Mouse (Mus musculus): ENCODE results near the gene Krt80. TPM values are rescaled to one million over a fixed set of nuclear protein-coding genes. Genes with fewer than 3 reads are reported as not detected.

The Krt80 gene
- polyA plus RNA-seq, 1 experiment from 2014 or later: 0.38 TPM

GRCm38 (mm10) chr15:101396466-101396865 is 26.5 kb upstream of the Krt80 start:
- no peaks in the 10 kb centered on the region for H3K4me1 ChIP-seq (ENCODE audit: control insufficient read depth, insufficient read depth, low read depth, low read length)
- no peak overlapping the region for H3K4me3 ChIP-seq (ENCODE audit: low read length)
- H3K9me3 ChIP-seq (ENCODE audit: control insufficient read depth, low read length): no peaks in the 10 kb centered on the region
- 61% methylated on average over 7 of the region's 7 CpGs for WGBS
- no peak overlapping the region for H3K4me2 ChIP-seq (ENCODE audit: low read length)
- ATAC-seq: no peak
- no peaks in the 10 kb centered on the region for H3K27me3 ChIP-seq (replicated peaks; ENCODE audit: control insufficient read depth, insufficient read depth, low read length)
- H3K27ac ChIP-seq (ENCODE audit: low read depth, low read length): no peak overlapping the region
- H3K36me3 ChIP-seq (ENCODE audit: control insufficient read depth, insufficient read depth, low read length): no peaks in the 10 kb centered on the region
- H3K9ac ChIP-seq (ENCODE audit: low read depth, low read length): no peak overlapping the region

GRCm38 (mm10) chr15:101394908-101395307 is 24.9 kb upstream of the Krt80 start:
- 57% methylated on average over 7 of the region's 7 CpGs for WGBS
- Histone ChIP-seq H3K9ac (ENCODE audit: low read depth, low read length) (no peak overlapping the region), H3K4me3 (ENCODE audit: low read length) (no peak overlapping the region), H3K4me2 (ENCODE audit: low read length) (no peak overlapping the region), H3K27ac (ENCODE audit: low read depth, low read length) (no peak overlapping the region), H3K27me3 (replicated peaks; ENCODE audit: control insufficient read depth, insufficient read depth, low read length) (no peaks in the 10 kb centered on the region), H3K36me3 (ENCODE audit: control insufficient read depth, insufficient read depth, low read length) (no peaks in the 10 kb centered on the region), H3K4me1 (ENCODE audit: control insufficient read depth, insufficient read depth, low read depth, low read length) (no peaks in the 10 kb centered on the region), H3K9me3 (ENCODE audit: control insufficient read depth, low read length) (no peaks in the 10 kb centered on the region)
- no peak for ATAC-seq

- WGBS: 77% methylated on average over 5 of the region's 5 CpGs
Measured at GRCm38 (mm10) chr15:101392251-101392650, 22.3 kb upstream of the Krt80 start.

GRCm38 (mm10) chr15:101390203-101390602 is 20.2 kb upstream of the Krt80 start:
- Histone ChIP-seq H3K36me3 (ENCODE audit: control insufficient read depth, insufficient read depth, low read length) (no peaks in the 10 kb centered on the region), H3K4me3 (ENCODE audit: low read length) (no peak overlapping the region), H3K4me1 (ENCODE audit: control insufficient read depth, insufficient read depth, low read depth, low read length) (no peaks in the 10 kb centered on the region), H3K27me3 (replicated peaks; ENCODE audit: control insufficient read depth, insufficient read depth, low read length) (no peaks in the 10 kb centered on the region), H3K4me2 (ENCODE audit: low read length) (no peak overlapping the region), H3K27ac (ENCODE audit: low read depth, low read length) (no peak overlapping the region), H3K9ac (ENCODE audit: low read depth, low read length) (no peak overlapping the region), H3K9me3 (ENCODE audit: control insufficient read depth, low read length) (no peaks in the 10 kb centered on the region)
- 90% methylated on average over 5 of the region's 5 CpGs for WGBS
- no peak for ATAC-seq

More at GRCm38 (mm10) chr15:101392251-101392650, 22.3 kb upstream of the Krt80 start:
- no peak for ATAC-seq
- H3K36me3 ChIP-seq (ENCODE audit: control insufficient read depth, insufficient read depth, low read length): no peaks in the 10 kb centered on the region
- no peaks in the 10 kb centered on the region for H3K9me3 ChIP-seq (ENCODE audit: control insufficient read depth, low read length)
- no peaks in the 10 kb centered on the region for H3K4me1 ChIP-seq (ENCODE audit: control insufficient read depth, insufficient read depth, low read depth, low read length)
- H3K27me3 ChIP-seq (replicated peaks; ENCODE audit: control insufficient read depth, insufficient read depth, low read length): no peaks in the 10 kb centered on the region
- H3K4me2 ChIP-seq (ENCODE audit: low read length): no peak overlapping the region
- H3K4me3 ChIP-seq (ENCODE audit: low read length): no peak overlapping the region
- H3K9ac ChIP-seq (ENCODE audit: low read depth, low read length): no peak overlapping the region
- no peak overlapping the region for H3K27ac ChIP-seq (ENCODE audit: low read depth, low read length)

- 69% methylated on average over 4 of the region's 5 CpGs for WGBS
- ATAC-seq: no peak
- Histone ChIP-seq H3K4me2 (ENCODE audit: low read length) (no peak overlapping the region), H3K9ac (ENCODE audit: low read depth, low read length) (no peak overlapping the region), H3K4me3 (ENCODE audit: low read length) (no peak overlapping the region), H3K36me3 (ENCODE audit: control insufficient read depth, insufficient read depth, low read length) (no peaks in the 10 kb centered on the region), H3K27ac (ENCODE audit: low read depth, low read length) (no peak overlapping the region), H3K27me3 (replicated peaks; ENCODE audit: control insufficient read depth, insufficient read depth, low read length) (no peaks in the 10 kb centered on the region), H3K4me1 (ENCODE audit: control insufficient read depth, insufficient read depth, low read depth, low read length) (no peaks in the 10 kb centered on the region), H3K9me3 (ENCODE audit: control insufficient read depth, low read length) (no peaks in the 10 kb centered on the region)
Measured at GRCm38 (mm10) chr15:101388034-101388541, 18.1 kb upstream of the Krt80 start.

GRCm38 (mm10) chr15:101387176-101387575 is 17.2 kb upstream of the Krt80 start:
- Histone ChIP-seq H3K36me3 (ENCODE audit: control insufficient read depth, insufficient read depth, low read length) (no peaks in the 10 kb centered on the region), H3K27me3 (replicated peaks; ENCODE audit: control insufficient read depth, insufficient read depth, low read length) (no peaks in the 10 kb centered on the region), H3K4me3 (ENCODE audit: low read length) (no peak overlapping the region), H3K9me3 (ENCODE audit: control insufficient read depth, low read length) (no peaks in the 10 kb centered on the region), H3K27ac (ENCODE audit: low read depth, low read length) (no peak overlapping the region), H3K4me1 (ENCODE audit: control insufficient read depth, insufficient read depth, low read depth, low read length) (no peaks in the 10 kb centered on the region), H3K9ac (ENCODE audit: low read depth, low read length) (no peak overlapping the region), H3K4me2 (ENCODE audit: low read length) (no peak overlapping the region)
- WGBS: 55% methylated on average over 3 of the region's 3 CpGs
- ATAC-seq: no peak

- Histone ChIP-seq H3K9me3 (ENCODE audit: control insufficient read depth, low read length) (no peaks in the 10 kb centered on the region), H3K27me3 (replicated peaks; ENCODE audit: control insufficient read depth, insufficient read depth, low read length) (no peaks in the 10 kb centered on the region), H3K4me3 (ENCODE audit: low read length) (no peak overlapping the region), H3K4me2 (ENCODE audit: low read length) (no peak overlapping the region), H3K9ac (ENCODE audit: low read depth, low read length) (no peak overlapping the region), H3K36me3 (ENCODE audit: control insufficient read depth, insufficient read depth, low read length) (no peaks in the 10 kb centered on the region), H3K4me1 (ENCODE audit: control insufficient read depth, insufficient read depth, low read depth, low read length) (no peaks in the 10 kb centered on the region), H3K27ac (ENCODE audit: low read depth, low read length) (no peak overlapping the region)
- 88% methylated on average over 6 of the region's 6 CpGs for WGBS
- ATAC-seq: no peak
Measured at GRCm38 (mm10) chr15:101385064-101385463, 15.1 kb upstream of the Krt80 start.

GRCm38 (mm10) chr15:101384610-101385009 is 14.6 kb upstream of the Krt80 start:
- Histone ChIP-seq H3K4me2 (ENCODE audit: low read length) (no peak overlapping the region), H3K36me3 (ENCODE audit: control insufficient read depth, insufficient read depth, low read length) (no peaks in the 10 kb centered on the region), H3K9ac (ENCODE audit: low read depth, low read length) (no peak overlapping the region), H3K27ac (ENCODE audit: low read depth, low read length) (no peak overlapping the region), H3K4me3 (ENCODE audit: low read length) (no peak overlapping the region), H3K27me3 (replicated peaks; ENCODE audit: control insufficient read depth, insufficient read depth, low read length) (no peaks in the 10 kb centered on the region), H3K9me3 (ENCODE audit: control insufficient read depth, low read length) (no peaks in the 10 kb centered on the region), H3K4me1 (ENCODE audit: control insufficient read depth, insufficient read depth, low read depth, low read length) (no peaks in the 10 kb centered on the region)
- no peak for ATAC-seq
- WGBS: 88% methylated on average over 7 of the region's 7 CpGs

- Histone ChIP-seq H3K27ac (ENCODE audit: low read depth, low read length) (no peak overlapping the region), H3K4me3 (ENCODE audit: low read length) (no peak overlapping the region), H3K27me3 (replicated peaks; ENCODE audit: control insufficient read depth, insufficient read depth, low read length) (no peaks in the 10 kb centered on the region), H3K9ac (ENCODE audit: low read depth, low read length) (no peak overlapping the region), H3K9me3 (ENCODE audit: control insufficient read depth, low read length) (no peaks in the 10 kb centered on the region), H3K4me2 (ENCODE audit: low read length) (no peak overlapping the region), H3K4me1 (ENCODE audit: control insufficient read depth, insufficient read depth, low read depth, low read length) (no peaks in the 10 kb centered on the region), H3K36me3 (ENCODE audit: control insufficient read depth, insufficient read depth, low read length) (no peaks in the 10 kb centered on the region)
- 72% methylated on average over 11 of the region's 11 CpGs for WGBS
- no peak; the same call in 1 of the 2 replicates for ATAC-seq
Measured at GRCm38 (mm10) chr15:101382811-101383210, 12.8 kb upstream of the Krt80 start.

- Histone ChIP-seq H3K27me3 (replicated peaks; ENCODE audit: control insufficient read depth, insufficient read depth, low read length) (no peaks in the 10 kb centered on the region), H3K4me1 (ENCODE audit: control insufficient read depth, insufficient read depth, low read depth, low read length) (no peaks in the 10 kb centered on the region), H3K9ac (ENCODE audit: low read depth, low read length) (no peak overlapping the region), H3K36me3 (ENCODE audit: control insufficient read depth, insufficient read depth, low read length) (no peaks in the 10 kb centered on the region), H3K27ac (ENCODE audit: low read depth, low read length) (no peak overlapping the region), H3K4me3 (ENCODE audit: low read length) (no peak overlapping the region), H3K4me2 (ENCODE audit: low read length) (no peak overlapping the region), H3K9me3 (ENCODE audit: control insufficient read depth, low read length) (no peaks in the 10 kb centered on the region)
- ATAC-seq: no peak
- WGBS: 70% methylated on average over 9 of the region's 9 CpGs
Measured at GRCm38 (mm10) chr15:101381758-101382157, 11.8 kb upstream of the Krt80 start.

All from hindbrain, embryonic 16.5 days (tissue).